Mouse (Mus musculus) adrenal gland, postnatal 0 days (tissue): ENCODE results near the gene Vwf. TPM values are rescaled to one million over a fixed set of nuclear protein-coding genes. Genes with fewer than 3 reads are reported as not detected.

Experiments used
- polyA plus RNA-seq: library from polyadenylated mRNA; unstranded; fragments of >200 nt; fragmentation: Nextera tagmentation; extraction: Ambion mirVana; gene quantifications from 2 replicates; pipeline ENCODE4 v1.2.1, GENCODE M21; 2015

The Vwf gene
- polyA plus RNA-seq, result 3.3 and 9.1 TPM in 2 replicates

DNA sequence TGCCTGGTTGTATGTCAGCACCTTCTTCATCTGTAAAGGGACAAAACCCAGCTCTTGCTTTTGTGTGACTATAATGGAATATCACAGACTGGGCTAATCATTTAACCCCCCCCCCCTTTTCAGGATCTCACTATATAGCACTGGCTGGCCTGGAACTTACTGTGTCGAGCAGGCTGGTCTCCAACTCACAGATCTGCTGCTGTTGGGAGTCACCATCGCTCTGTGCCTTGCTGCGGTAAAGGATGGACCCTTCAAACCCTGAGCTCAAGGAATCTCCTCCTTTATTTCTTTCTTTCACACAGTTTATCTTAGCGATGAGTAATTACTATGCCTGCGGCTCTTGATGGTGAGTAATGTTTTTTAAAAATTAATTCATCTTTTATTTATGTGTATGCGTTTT is at the start of gene Vwf:
Gene Vwf, plus strand, starts transcription at position 301 of the 400 bp plus-strand sequence.

DNA sequence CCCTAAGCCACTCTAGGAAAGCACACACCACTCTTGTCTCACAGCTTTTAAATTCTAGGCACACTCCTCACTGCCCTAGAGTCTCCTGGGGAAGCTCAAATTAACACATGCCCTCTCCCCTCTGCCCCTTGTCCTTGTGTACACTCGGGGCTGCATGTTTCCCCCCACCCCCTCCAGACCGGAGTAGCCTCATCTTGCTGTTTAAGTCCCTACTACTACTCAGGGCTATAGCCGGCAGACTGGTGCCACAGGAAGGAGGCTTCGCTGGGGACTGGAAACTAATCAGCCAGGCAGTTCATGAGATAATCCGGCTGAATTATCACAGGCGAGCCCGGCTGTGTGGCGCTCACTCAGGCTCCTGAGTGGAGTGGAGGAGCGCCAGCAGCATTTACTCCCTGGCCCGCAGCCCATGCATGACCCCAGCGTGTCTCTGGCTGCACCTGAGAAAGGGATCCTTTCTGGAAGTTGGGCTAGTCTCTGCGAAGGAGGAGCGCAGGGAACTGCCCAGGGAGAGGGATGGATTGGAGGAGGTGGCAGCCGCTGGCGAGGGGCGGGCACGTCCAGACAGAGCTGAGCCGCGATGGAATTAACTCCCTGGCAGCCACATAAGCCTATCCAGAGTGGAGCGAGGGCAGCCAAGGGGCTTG is 143.6 kb downstream of the Vwf start, which contains the start of gene Ano2:
Gene Ano2, plus strand, starts transcription at position 363 of the 647 bp plus-strand sequence.

Other genes starting within 250 kb of the Vwf start
- gene Ltbr, start 232.9 kb upstream of the Vwf start, polyA plus RNA-seq, result 50.3 and 70.1 TPM in 2 replicates
- gene Scnn1a, start 226.1 kb upstream of the Vwf start, polyA plus RNA-seq, result 1.2 and 1.6 TPM in 2 replicates
- 86.6 and 158 TPM in 2 replicates for gene Tnfrsf1a, start 197.4 kb upstream of the Vwf start, polyA plus RNA-seq
- gene Plekhg6, start 166.0 kb upstream of the Vwf start, polyA plus RNA-seq, result 0.30 and 0.51 TPM in 2 replicates
- gene Cd9, start 52.0 kb upstream of the Vwf start, polyA plus RNA-seq, result 278 and 300 TPM in 2 replicates
- gene Ano2, start 143.6 kb downstream of the Vwf start, polyA plus RNA-seq, result 0.25 and 0.79 TPM in 2 replicates